Mouse (Mus musculus) E14TG2a.4 (cell line): Measurements from ENCODE around the gene Mn1.

Experiments used
- CTCF ChIP-seq: conservative IDR thresholded peaks from 2 replicates; pipeline ENCODE4 v1.5.1; 2014; ENCODE audit warnings: low read length
- POU5F1 ChIP-seq: IDR thresholded peaks from 2 replicates; pipeline ENCODE4 v1.6.1; 2014; ENCODE audit warnings: low read length, borderline replicate concordance

GRCm38 (mm10) chr5:111402651-111402996 is 14.5 kb upstream of the Mn1 start:
- TF ChIP-seq CTCF (no peak), POU5F1 (no peak)
